Mouse (Mus musculus) left cerebral cortex, postnatal 36 days (tissue): ENCODE results near the gene Eps15. TPM values are rescaled to one million over a fixed set of nuclear protein-coding genes. Genes with fewer than 3 reads are reported as not detected.

Source experiments
- DNase-seq, 2 experiments: peaks; one replicate each; pipeline ENCODE4 v3.0.0; 2021 to 2022; ENCODE audit warnings: low spot score in 2 of 2, mixed read lengths in 1 of 2
- intact Hi-C: fragments of 180-260 bp; cut with DNase I; formaldehyde crosslinking; loops from one replicate; pipeline ENCODE4 v1.15.1; 2025
- total RNA-seq, 2 experiments: library from RNA; stranded (reverse); gene quantifications; 2 replicates each; pipeline ENCODE4 v1.2.3; 2021

Gene Eps15
- total RNA-seq, 2 experiments from 2014 or later, result 184 to 202 TPM

DNA sequence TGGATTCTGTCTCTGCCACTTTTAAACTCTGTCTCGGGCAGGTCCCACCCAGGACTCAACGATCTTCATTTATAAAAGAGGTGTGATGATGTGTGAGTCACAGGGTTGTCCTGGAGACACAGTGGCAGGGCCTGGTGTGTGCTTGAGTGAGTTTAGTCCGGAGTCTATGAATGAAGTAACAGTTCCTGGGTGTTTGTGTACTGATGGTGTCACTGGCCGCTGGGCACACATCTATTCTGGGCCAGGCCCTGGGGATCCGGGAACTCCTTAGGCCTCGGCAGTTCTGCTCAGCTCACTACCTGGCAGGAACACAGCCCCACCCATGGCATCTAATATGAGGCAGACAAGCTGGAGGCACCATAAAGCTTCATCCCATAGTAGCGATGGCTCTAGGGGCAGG is 141.5 kb downstream of the Eps15 start:
- no peak for DNase-seq
- intact Hi-C loops, result no loop called here

DNA sequence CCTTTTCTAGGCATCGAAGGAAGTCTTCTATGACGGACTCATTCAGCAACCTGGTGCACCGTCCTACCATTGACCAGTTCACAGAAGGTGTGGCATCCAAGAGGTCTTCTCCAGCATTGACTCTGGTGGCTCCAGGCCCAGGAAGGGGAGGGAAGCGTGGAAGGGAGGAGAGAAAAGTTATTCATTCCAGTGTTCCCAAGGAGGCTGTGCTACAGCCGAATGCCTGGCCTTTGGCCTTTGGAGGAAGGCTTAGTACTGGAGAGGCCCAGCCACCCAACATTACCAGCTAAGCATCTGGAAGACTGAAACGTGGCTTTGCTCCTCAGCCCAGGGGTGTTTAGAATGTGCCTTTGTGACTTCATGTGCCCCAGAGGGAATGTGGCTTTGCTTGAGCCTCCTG is 142.4 kb downstream of the Eps15 start:
- intact Hi-C loops, result no loop called here

DNA sequence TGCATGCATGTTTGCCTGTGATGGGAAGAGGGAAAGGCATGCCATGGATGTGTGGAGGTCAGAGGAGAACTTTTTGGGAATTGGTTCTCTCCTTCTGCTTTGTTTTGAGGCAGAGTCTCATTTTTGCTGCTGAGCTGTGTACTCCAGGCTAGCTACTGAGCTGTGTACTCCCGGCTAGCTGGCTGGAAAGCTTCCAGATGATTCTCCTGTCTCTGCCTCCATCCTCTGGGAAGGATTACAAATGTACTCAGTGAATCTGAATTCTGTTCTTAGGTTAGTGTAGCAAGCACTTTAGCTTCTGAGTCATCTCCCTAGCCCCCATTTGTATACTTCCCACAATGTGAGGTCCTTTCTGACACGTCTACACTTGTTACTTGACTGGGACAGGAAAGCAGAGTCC is 143.4 kb downstream of the Eps15 start:
- DNase-seq, result no peak
- intact Hi-C loops, result no loop called here

More for the DNA sequence above, 142.4 kb downstream of the Eps15 start:
- DNase-seq, result no peak

DNA sequence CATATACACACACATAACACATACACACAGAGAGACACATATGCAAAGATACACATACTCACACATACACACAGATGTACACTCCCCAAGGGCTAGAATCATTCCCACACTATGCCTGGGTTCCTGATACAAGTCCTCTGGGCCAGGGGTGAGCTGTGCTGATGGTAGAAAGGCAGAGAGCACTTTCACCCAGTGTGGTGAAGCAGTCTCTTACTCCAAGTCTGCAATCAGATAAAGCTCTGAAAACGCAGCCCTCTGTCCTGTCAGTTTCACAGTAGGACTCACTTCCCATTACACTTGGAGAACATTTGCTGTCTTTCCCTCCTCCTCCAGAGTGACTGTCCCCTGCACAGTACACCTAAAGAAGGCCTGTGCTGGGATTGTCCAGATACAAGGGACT is 147.0 kb downstream of the Eps15 start:
- intact Hi-C loops, result no loop called here
- no peak for DNase-seq

DNA sequence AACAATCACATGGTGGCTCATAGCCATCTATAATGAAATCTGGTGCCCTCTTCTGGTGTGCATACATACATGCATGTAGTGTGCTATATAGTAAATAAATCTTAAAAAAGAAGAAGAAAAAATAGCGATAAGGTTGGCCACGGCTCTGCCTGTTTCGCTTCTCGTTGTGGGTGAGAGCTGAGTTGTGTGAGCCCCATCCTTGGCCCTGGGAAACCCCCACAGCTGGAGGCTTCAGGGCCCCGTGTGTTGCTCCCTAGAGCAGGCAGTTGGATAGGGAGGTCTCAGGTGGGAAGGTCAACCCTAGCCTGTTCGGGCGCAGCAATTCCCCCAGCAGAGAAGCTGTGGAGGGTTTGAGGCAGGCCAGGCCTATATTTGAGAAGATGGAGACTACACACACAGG is 150.2 kb downstream of the Eps15 start:
- intact Hi-C loops, result no loop called here
- no peak for DNase-seq

DNA sequence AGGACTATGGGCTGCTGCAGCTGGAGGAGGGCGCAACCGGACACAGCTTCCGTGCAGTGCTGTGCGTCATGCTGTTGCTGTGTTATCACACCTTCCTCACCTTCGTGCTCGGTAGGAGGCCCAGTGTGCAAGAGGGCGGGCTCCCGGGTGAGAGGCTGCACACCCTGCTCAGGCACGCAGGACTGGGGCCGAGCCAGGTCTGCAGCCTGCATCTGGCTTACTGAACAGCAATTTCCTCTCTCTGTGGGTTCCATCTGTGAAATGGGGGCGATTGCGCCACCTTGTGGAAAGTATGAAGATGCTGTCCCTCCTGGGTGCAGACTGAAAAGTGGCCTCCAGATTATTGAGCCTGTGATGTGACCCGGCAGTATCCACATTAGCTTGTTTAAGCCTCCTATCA is 150.8 kb downstream of the Eps15 start:
- intact Hi-C loops, result no loop called here
- peak; percentile 32 to 44 for DNase-seq

DNA sequence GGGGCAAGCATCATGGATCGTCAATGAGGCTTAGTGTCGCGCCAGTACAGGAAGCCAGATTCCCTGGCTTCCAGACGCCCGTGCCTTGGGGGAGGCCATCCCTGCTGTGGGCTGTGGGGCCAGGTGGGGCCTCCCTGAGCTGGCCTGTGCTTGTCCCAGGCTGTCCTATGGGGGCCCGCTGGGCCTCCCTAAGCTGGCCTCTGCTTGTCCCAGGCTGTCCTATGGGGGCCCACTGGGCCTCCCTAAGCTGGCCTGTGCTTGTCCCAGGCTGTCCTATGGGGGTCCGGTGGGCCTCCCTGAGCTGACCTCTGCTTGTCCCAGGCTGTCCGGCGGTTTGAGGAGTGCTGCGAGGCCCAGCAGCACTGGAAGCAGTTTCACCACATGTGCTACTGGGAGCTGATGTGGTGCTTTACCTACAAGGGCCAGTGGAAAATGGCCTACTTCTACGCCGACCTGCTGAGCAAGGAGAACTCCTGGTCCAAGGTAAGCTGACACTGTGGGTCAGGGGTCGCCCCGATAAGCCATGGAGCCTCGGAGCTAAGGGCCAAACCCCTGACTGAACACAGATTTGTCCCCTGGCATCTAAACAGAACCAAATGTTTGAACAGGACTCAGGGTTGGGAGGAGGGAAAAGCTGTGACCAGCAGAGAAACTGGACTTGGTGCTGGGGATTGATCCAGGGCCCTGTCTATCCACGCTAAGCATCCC is 152.8 kb downstream of the Eps15 start:
- intact Hi-C loops, result no loop called here
- DNase-seq, result no peak

DNA sequence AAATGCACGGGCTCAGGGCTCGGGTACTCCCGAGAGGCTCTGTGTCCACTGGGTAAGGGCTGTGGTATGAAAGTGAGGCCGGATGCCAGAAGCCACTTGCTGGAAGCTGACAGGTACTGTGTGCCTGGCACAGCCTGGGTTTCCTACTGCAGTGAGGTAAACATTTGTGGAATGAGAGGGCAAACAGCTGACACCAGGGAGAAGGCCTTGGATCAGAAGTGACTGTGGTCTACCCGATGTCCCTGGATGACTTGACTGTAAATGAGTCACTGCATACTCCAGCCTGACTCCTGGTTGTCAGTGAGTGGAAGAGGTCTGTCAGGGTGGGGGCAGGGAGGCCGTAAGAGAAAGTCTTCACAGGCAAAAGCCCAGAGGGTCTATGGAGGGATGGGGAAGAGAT is 153.6 kb downstream of the Eps15 start:
- intact Hi-C loops, result no loop called here

DNA sequence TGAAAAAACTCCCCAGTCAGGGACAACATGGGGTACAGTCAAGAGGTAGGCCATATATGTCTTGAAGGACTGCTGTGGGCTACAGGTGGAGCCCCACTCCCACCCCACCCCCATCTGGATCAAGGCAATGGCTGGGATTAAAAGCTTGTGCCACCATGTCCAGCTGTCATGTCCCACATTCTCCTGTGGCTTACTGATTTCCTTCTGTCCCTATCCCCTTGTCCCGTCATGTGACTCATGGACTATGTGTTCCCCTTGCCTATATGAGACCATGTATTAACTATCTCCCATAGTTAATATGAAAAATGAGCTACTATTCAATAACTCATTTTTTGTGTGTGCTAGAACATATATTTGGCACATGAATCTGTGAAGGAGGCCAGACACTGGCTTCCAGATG is 154.2 kb downstream of the Eps15 start:
- no peak for DNase-seq
- intact Hi-C loops, result no loop called here

More for the DNA sequence above, 153.6 kb downstream of the Eps15 start:
- no peak for DNase-seq

Other genes with a start within 250 kb of the Eps15 start
- gene Osbpl9, start 78.0 kb upstream of the Eps15 start, total RNA-seq, result 10 to 100 TPM; 54.6 to 62.8 TPM
- under 1 TPM; 0.36 to 0.94 TPM for gene Calr4, start 45.8 kb upstream of the Eps15 start, total RNA-seq
- 1 to 10 TPM; 3.1 TPM for gene Ttc39a, start 126.4 kb downstream of the Eps15 start, total RNA-seq
- 100 to 1,000 TPM; 207 to 216 TPM for gene Rnf11, start 204.5 kb downstream of the Eps15 start, total RNA-seq